Mouse (Mus musculus) ES-E14 (cell line): Measurements from ENCODE around the gene Nup188.

ENCODE experiments used
- CHD2 ChIP-seq: IDR thresholded peaks from 2 replicates; pipeline ENCODE4 v1.6.1; 2014; ENCODE audit warnings: mild to moderate bottlenecking, low read depth, low read length, inconsistent platforms
- HCFC1 ChIP-seq: IDR thresholded peaks from 2 replicates; pipeline ENCODE4 v1.6.1; 2012; ENCODE audit warnings: low read length, inconsistent platforms, borderline replicate concordance; ENCODE audit not compliant: insufficient read depth
- MAFK ChIP-seq: IDR thresholded peaks from 2 replicates; pipeline ENCODE4 v1.6.1; 2014; ENCODE audit warnings: mild to moderate bottlenecking, low read depth, low read length, inconsistent platforms; ENCODE audit not compliant: insufficient read depth
- ZC3H11A ChIP-seq: IDR thresholded peaks from 2 replicates; pipeline ENCODE4 v1.6.1; 2012; ENCODE audit warnings: low read depth, mild to moderate bottlenecking, inconsistent platforms, low read length, borderline replicate concordance
- ZNF384 ChIP-seq: IDR thresholded peaks from 2 replicates; pipeline ENCODE4 v1.6.1; 2012; ENCODE audit warnings: low read depth, low read length, inconsistent platforms

- TF ChIP-seq ZC3H11A (no peak), CHD2 (no peak), MAFK (no peak), ZNF384 (no peak), HCFC1 (no peak)
Observed at GRCm38 (mm10) chr2:30371544-30371943, 85.3 kb downstream of the Nup188 start.
